Mouse (Mus musculus) adrenal gland, postnatal 4 days (tissue): ENCODE results near the gene Olfr301. TPM values are rescaled to one million over a fixed set of nuclear protein-coding genes. Genes with fewer than 3 reads are reported as not detected.

Experiments used
- DNase-seq, 2 experiments: peaks; one replicate each; pipeline ENCODE4 v3.0.0; 2021 to 2022; ENCODE audit warnings: low spot score in 2 of 2, mixed read lengths in 2 of 2
- long read RNA-seq, 2 experiments: library from polyadenylated mRNA; stranded (forward); transcript quantifications; one replicate each; pipeline ENCODE4 v2.0.0; 2021
- total RNA-seq, 2 experiments: library from RNA; stranded (reverse); gene quantifications; 2 replicates each; pipeline ENCODE4 v1.2.3; 2021

Olfr301 gene
- total RNA-seq, result not detected
- long read RNA-seq, experiment 1, result 0 reads
- long read RNA-seq, experiment 2, result 0 reads

- DNase-seq, result no peak
These were observed at the start of gene Olfr301 for GRCm38 (mm10) chr7:86403546-86403945. Gene Olfr301 (plus strand): TSS chr7:86403846.

DNA sequence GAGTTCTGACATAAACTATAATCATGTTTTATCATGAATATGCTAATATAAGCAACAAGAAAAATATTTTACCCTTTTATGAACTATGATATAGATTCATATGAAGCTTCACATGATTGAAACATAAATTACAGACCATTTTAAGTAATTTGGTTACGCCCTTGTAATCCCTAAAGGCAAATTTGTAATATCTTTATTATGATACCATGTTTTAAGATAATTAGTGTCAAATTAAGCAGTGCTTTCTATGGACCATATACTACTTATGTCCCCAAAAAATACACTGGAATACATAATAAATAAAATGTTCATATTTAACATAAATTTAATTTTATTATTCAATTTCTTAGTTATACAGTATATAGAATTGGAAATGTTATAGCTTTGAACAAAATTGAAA lies 36.8 kb upstream of the Olfr301 start, which contains the start of gene Olfr305:
Olfr305 (minus strand) TSS at position 101 of the 400 bp plus-strand sequence.
- DNase-seq, result no peak

GRCm38 (mm10) chr7:86385769-86386168 lies 17.9 kb upstream of the Olfr301 start:
- no peak for DNase-seq

DNA sequence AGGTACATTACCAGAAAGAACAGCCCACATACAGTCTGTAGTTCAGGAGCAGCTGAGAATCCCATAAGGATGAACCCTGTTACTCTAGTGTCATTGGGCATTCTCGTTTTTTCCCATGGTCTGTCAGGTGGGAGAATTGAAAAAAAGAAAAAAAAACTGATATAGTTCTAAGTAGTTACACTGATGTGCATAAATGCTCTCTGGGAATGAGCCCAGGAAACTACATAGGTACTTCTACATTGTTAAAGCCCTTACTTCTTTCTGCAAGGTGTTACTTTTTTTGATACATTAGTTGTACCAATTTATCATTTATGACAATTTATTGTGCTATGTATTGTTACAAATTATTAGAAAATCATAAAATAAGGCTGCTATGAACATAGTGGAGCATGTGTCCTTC lies 17.1 kb upstream of the Olfr301 start, which contains the start of gene Olfr304:
Olfr304 (minus strand) TSS at position 101 of the 400 bp plus-strand sequence.
- DNase-seq, result no peak

- DNase-seq, result no peak
These were observed 6.0 kb upstream of the Olfr301 start, which contains the start of gene Olfr303 for GRCm38 (mm10) chr7:86397689-86398088. Gene Olfr303 (minus strand): TSS chr7:86397789.

GRCm38 (mm10) chr7:86459621-86460020 lies 56.0 kb downstream of the Olfr301 start, which contains the start of gene Olfr299:
Gene Olfr299 (plus strand): TSS chr7:86459921.
- DNase-seq, result no peak

Other genes with a start within 250 kb of the Olfr301 start
- not detected for gene Vmn2r75, start 232.1 kb upstream of the Olfr301 start, total RNA-seq
- gene Vmn2r76, start 157.5 kb upstream of the Olfr301 start, total RNA-seq, result not detected
- gene Olfr310, start 126.7 kb upstream of the Olfr301 start, total RNA-seq, result not detected
- gene Olfr309, start 90.1 kb upstream of the Olfr301 start, total RNA-seq, result not detected
- gene Olfr308, start 78.2 kb upstream of the Olfr301 start, total RNA-seq, result not detected
- gene Olfr307, start 66.3 kb upstream of the Olfr301 start, total RNA-seq, result not detected
- gene Olfr305, start 36.9 kb upstream of the Olfr301 start, total RNA-seq, result not detected
- not detected for gene Olfr304, start 17.2 kb upstream of the Olfr301 start, total RNA-seq
- gene Olfr303, start 6.1 kb upstream of the Olfr301 start, total RNA-seq, result not detected
- not detected for gene Olfr299, start 56.1 kb downstream of the Olfr301 start, total RNA-seq
- gene Olfr298, start 88.6 kb downstream of the Olfr301 start, total RNA-seq, result not detected
- gene Olfr297, start 116.1 kb downstream of the Olfr301 start, total RNA-seq, result not detected
- not detected for gene Olfr295, start 180.0 kb downstream of the Olfr301 start, total RNA-seq
- gene Olfr294, start 212.8 kb downstream of the Olfr301 start, total RNA-seq, result not detected
- not detected for gene Olfr293, start 245.2 kb downstream of the Olfr301 start, total RNA-seq